Mouse (Mus musculus) kidney, adult 2 months (tissue): ENCODE measurements around the gene Oxgr1. TPM values are rescaled to one million over a fixed set of nuclear protein-coding genes. Genes with fewer than 3 reads are reported as not detected.

Experiments
- DNase-seq: peaks from one replicate; pipeline ENCODE4 v3.0.0; 2021
- H3K27ac ChIP-seq: fragments of 200-500 bp; 2 replicates; pipeline ENCODE4 v1.5.1; 2012; ENCODE audit warnings: low read depth, low read length, control low read depth, inconsistent platforms; ENCODE audit not compliant: insufficient read depth
- H3K27me3 ChIP-seq: fragments of 200-500 bp; replicated peaks from 2 replicates; pipeline ENCODE4 v1.6.1; 2012; ENCODE audit warnings: mild to moderate bottlenecking, moderate library complexity, low read length, inconsistent platforms; ENCODE audit not compliant: control insufficient read depth, insufficient read depth
- H3K36me3 ChIP-seq: fragments of 200-500 bp; 2 replicates; pipeline ENCODE4 v1.6.1; 2012; ENCODE audit warnings: mild to moderate bottlenecking, moderate library complexity, low read length, inconsistent platforms; ENCODE audit not compliant: control insufficient read depth, insufficient read depth
- H3K4me1 ChIP-seq: fragments of 200-500 bp; 2 replicates; pipeline ENCODE4 v1.6.1; 2011; ENCODE audit warnings: low read length; ENCODE audit not compliant: control insufficient read depth, insufficient read depth
- H3K4me3 ChIP-seq: fragments of 200-500 bp; 2 replicates; pipeline ENCODE4 v1.5.1; 2011; ENCODE audit warnings: mild to moderate bottlenecking, low read depth, low read length, control low read depth; ENCODE audit not compliant: insufficient read depth
- CTCF ChIP-seq: fragments of 200-500 bp; conservative IDR thresholded peaks from 2 replicates; pipeline ENCODE4 v1.5.1; 2011; ENCODE audit warnings: low read depth, mild to moderate bottlenecking, control low read depth, low read length, moderate library complexity, mixed read lengths; ENCODE audit not compliant: insufficient read depth, insufficient read length
- POLR2A ChIP-seq: fragments of 200-500 bp; IDR thresholded peaks from one replicate; pipeline ENCODE4 v1.6.1; 2011; ENCODE audit warnings: low read depth, low read length, control low read depth
- WGBS: fragments of 180-500 bp; shearing (Covaris S2); methylation state at CpG from one replicate; pipeline ENCODE4 v1.1.7; 2018; 5-methylcytosine and 5-hydroxymethylcytosine counted together
- polyA plus RNA-seq: library from polyadenylated mRNA; depleted of rRNA; stranded (reverse); fragments of >200 nt; gene quantifications from 2 replicates; pipeline ENCODE4 v1.2.3, GENCODE M21; 2012; rRNA removed

The Oxgr1 gene
- polyA plus RNA-seq, 1 experiment = 16.0 TPM

DNA sequence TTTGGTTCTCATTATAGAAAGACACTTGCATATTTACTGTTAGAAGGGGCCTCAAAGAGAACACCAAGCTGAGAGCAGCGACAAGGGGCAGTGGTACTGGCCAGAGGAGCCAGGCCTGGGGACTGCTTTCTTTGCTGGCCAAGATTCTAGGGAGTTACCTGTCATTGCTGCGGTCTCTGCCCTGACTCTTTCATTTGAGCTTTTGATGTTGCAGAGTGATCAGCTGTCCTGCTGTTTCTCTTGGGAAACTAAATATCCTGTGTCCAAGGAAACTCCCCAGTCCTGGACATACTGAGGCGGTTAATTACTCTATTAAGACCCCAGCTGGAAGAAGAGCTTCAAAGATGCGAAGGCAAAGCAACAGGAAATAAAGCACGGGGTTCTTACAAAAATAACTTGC lies 60.9 kb downstream of the Oxgr1 start:
- Histone ChIP-seq H3K27me3 (no peaks in the 10 kb centered on the region), H3K36me3 (no peaks in the 10 kb centered on the region), H3K4me1 (no peaks in the 10 kb centered on the region), H3K4me3 (no peak overlapping the region), H3K27ac (no peak overlapping the region)
- no peak for DNase-seq
- 57% methylated on average over 5 of the region's 5 CpGs for WGBS
- TF ChIP-seq CTCF = no peak
- TF ChIP-seq POLR2A = no peak

- Histone ChIP-seq H3K4me1 (no peaks in the 10 kb centered on the region), H3K27me3 (no peaks in the 10 kb centered on the region), H3K27ac (no peak overlapping the region), H3K36me3 (no peaks in the 10 kb centered on the region), H3K4me3 (no peak overlapping the region)
- TF ChIP-seq POLR2A (no peak), CTCF (no peak)
- WGBS = 73% methylated on average over 6 of the region's 6 CpGs
- no peak for DNase-seq
These were observed 61.5 kb downstream of the Oxgr1 start for GRCm38 (mm10) chr14:119980698-119981235.

Other genes with a start within 250 kb of the Oxgr1 start
- gene Mbnl2, start 233.2 kb upstream of the Oxgr1 start, polyA plus RNA-seq = 50.0 and 53.9 TPM in 2 replicates